Mouse (Mus musculus) cerebellum, adult 9-10 months (tissue): ENCODE data around the gene Ccdc114.
"Not testable (repeated sequence)": the region's sequence is repeated elsewhere in the genome, so short reads cannot be mapped to it uniquely, and the experiment has no call there.

Experiments used
- DNase-seq: peaks from one replicate; pipeline ENCODE4 v3.0.0; 2022

The Ccdc114 gene

GRCm38 (mm10) chr7:45919083-45919671 lies 4.7 kb upstream of the Ccdc114 start:
- DNase-seq: no peak

- no peak for DNase-seq
Measured at GRCm38 (mm10) chr7:45919761-45920160, 4.1 kb upstream of the Ccdc114 start.

DNA sequence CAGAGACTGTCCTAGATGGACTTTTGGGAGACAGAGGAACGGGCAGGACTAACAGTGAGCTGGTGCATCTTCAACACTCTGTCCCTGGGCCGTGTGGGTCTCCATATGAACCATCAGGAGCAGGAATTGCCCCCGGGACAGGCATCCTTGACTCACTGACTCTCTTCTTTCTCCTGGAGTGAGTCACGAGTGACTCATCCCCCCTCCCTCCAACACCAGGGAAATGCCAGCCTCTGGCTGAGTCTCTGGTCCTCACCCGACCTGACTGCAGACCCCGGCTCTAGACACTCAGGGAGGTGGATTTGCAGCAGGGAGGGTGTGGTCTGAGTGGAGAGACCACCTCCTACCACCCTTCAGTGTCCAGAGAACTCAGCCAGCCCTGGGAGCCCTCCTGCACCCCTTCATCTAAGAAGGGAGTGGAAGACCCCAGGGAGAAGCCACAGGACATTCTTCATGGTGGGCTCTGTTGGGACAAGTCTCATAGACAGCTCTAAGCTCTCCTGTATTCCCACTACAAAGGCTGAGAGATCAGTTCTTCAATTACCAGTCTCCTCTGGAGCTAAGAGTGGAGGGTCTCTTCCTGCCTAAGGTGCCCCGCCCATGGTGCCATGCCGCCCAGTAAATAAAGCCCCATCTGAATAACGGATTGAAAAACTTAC lies 3.2 kb upstream of the Ccdc114 start:
- no peak for DNase-seq

DNA sequence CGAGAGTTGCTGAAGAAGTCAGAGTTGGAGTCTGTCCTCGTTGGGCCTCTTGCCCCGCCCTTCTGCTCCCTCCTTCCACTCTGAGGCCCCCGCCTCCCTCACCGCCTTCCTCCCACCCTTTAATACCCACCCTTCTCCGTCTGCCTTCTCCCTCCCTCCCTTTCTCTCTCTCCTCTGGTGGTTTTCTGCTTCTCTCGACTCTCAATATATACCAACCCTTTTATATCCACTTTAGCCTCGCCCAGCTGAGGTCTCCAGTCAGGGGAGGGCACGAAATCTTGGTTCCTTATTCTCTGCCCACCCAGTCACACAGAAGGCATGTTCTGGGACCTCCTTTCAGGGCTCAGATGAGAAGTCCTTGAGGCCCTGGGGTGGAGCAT lies 2.6 kb upstream of the Ccdc114 start, which contains the start of gene Emp3:
Gene Emp3 (minus strand): TSS at position 163 of the 380 bp plus-strand sequence.
- DNase-seq: no peak

DNA sequence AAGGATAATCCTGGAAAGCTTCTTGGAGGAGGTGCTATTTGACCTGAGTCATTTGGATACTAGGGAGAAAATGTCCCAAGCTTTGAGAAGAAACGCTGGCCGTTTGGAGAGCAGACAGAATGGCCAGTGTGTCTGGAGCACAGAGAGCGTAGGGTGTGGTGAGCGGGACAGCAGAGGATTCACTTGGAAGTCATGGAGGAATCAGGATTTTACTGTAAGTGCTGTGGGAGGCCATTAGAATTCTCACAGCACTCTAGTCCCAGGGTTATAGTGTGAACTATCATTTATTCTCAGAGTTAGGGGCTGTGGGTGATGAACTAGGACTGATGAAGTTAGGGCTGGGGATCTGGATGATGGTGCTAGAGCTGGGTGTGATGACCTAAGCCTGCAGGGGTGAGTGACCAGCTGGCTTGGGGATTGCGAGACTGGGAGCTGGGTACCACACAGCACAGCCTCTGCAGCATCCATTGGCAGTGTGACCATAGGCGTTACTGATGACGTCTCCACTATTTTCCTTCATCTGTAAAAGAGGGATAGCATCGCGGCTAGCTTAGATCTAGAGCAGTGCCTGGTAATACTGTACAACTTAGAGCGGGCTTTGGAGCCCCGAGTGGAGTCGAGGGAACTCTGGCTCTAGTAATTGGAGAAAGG lies 1.8 kb upstream of the Ccdc114 start:
- no peak for DNase-seq

DNA sequence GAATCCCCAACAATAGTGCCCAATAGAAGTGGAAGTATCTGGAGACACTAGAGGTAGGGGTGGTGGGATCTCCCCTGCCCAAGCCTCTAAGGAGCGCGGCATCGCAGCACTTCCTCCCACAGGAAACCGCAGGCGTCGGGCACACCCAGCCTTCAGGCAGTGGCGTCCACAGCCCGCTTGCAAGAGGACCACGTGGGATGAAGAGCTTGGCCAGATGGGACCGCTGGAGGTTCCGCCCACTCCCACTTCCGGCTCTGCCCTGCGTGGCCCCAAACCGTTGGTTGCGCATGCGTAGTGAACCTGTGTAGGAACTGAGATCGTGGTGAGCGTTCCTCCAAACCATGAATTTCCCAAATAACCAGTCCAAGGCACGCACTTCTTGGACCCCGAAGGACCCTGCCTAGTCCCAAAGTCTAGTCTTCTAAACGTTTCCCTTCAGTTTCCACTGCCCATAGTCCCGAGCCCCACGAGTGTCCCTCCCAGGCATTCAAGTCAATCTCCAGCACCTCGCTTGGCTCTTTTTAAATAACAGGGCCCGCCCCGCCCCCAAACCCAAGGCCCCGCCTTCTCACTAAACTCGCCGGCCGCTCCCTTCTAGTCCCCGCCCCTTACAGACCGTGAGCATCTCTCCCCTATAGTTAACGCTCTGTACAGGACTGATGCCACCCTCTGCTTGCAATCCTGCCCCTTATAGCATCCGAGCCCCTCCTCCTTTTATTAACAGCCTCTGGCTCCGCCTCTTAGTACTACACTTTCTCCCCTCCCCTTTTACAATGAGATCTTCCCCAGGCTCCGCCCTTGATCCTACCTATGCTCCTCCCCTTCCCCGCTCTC lies 727 bp upstream of the Ccdc114 start:
- peak; percentile 84 for DNase-seq

GRCm38 (mm10) chr7:45924429-45924816 lies 551 bp downstream of the Ccdc114 start:
- no peak for DNase-seq

DNA sequence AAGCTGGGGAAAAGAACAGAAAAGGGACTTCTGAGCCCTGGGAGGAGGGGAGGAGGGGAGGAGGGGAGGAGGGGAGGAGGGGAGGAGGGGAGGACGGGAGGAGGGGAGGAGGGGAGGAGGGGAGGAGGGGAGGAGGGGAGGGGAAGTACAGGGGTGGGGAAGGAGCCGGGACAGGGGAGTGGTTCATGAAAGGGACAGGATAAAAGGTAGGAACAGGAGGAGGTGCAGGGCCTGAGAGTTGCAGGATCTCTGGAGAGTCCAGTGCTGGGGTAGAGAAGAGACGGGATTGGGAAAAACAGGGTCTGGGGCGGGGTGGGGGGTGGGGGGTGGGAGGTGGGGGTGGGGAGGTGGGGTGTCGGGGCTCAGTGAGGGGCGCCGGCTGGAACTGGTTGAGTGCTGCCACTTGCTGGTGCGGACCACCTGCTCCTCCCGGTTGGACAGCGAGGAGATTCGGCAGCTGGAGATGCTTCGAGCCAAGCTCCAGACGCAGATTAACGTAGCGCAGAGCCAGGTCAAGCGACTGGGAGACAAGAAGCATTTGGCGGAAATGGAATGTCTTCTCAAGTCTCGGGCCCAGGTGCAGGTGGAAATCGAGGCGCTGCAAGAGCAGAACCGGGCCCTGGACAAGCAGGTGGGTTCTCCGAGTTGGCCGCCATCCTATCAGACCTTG lies 4.9 kb downstream of the Ccdc114 start:
- no peak for DNase-seq

- DNase-seq: no peak
Measured at GRCm38 (mm10) chr7:45929688-45930087, 5.8 kb downstream of the Ccdc114 start.

DNA sequence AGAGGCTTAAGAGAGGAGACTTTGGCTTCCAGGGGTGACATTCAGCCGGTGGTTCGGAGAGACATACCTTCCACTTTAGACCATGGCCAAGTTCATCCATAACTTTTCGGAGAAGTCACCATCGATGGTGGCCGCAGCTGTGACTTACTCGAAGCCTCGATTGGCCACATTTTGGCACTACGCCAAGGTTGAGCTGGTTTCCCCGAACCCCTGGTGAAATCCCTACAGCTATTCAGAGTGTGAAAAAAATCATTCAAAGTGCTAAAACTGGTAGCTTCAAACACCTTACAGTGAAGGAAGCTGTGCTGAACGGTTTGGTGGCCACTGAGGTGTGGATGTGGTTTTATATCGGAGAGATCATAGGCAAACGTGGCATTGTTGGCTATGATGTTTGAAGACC lies 9.9 kb downstream of the Ccdc114 start:
- DNase-seq: not testable (repeated sequence)

- peak; percentile 53 for DNase-seq
Measured at GRCm38 (mm10) chr7:45935114-45935513, 11.2 kb downstream of the Ccdc114 start.

GRCm38 (mm10) chr7:45939836-45940235 lies 16.0 kb downstream of the Ccdc114 start:
- DNase-seq: no peak

GRCm38 (mm10) chr7:45941986-45942385 lies 18.1 kb downstream of the Ccdc114 start:
- no peak for DNase-seq

GRCm38 (mm10) chr7:45943280-45943679 lies 19.4 kb downstream of the Ccdc114 start:
- not testable (repeated sequence) for DNase-seq

- no peak for DNase-seq
Measured at GRCm38 (mm10) chr7:45949061-45949460, 25.2 kb downstream of the Ccdc114 start.

DNA sequence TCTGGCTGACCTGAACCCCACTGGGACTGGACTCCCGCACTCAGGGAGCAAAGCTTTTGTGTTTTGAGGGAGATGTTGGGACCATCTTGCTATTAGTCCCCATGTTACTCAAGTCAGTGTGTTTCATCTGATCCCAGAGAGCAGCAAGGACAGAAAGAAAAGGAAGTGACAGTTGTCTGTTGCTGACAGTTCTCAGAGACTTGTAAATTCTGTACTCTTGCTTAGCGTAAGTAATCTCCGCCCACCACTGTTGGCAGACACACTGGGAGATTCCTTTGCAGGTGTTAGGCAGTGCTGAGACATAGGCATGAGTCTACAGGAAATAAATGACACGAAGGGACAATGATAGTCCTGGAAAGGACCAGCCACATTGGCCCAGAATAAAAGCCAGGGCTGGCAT lies 32.7 kb downstream of the Ccdc114 start:
- DNase-seq: no peak

GRCm38 (mm10) chr7:45971831-45972723 lies 48.2 kb downstream of the Ccdc114 start:
- DNase-seq: no peak

DNA sequence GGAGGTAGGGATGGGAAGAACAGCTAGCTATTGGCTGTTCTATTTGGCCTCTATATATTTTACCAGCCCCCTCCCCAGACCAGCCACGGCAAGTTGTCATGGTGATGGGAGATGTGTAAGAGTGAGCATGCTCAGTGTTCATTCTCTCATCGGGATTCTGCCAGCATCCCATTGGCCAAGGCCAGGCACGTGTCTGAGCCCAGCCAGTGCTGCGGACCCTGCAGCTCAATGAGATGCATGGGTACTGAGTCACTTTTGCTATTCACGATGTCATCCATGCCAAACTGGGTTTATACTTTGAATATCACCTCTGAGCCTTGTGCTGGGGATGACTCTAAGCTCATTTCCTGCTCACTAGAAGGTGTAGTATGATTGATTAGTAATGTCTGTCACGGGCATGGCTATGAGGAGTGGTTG lies 49.4 kb downstream of the Ccdc114 start:
- DNase-seq: no peak

GRCm38 (mm10) chr7:45974103-45974502 lies 50.2 kb downstream of the Ccdc114 start:
- no peak for DNase-seq

DNA sequence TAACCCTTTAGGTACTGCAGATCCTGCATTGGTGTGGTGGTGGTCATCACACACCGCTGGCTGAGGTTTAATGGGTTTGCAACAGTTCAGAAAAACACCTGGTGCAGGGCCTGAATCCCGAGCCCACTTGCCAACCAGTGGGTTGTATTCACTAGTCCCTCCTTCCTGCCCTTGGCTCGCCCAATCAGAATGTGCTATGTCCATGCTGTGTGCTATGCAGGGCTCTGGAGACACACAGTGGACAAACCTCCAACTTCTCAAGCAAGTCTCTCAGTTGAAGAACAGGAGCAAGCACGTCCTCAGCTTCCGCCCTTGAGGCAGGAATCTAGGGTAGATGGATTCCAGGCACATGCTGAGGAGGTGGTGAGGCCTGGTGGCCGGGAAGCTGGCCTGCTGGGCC lies 50.6 kb downstream of the Ccdc114 start:
- no peak for DNase-seq

DNA sequence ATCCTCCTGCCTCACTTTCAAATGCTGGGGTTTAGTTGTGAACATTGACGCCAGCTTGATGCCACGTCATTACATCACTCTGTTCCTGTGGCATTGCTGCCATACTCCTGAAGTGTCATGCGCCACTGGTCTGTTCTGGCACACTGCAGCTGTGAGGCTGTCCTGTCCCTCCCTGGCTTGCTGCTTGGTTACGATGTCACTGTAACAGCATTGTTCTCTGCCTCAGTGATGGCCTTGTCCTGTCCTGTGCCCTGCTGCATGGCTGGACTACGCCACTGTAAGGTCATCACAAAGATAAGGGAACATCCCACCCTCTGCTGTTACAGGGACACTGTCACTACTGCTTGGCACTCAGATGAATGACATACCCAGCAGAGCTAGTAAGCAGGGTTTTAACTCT lies 57.7 kb downstream of the Ccdc114 start:
- DNase-seq: no peak

DNA sequence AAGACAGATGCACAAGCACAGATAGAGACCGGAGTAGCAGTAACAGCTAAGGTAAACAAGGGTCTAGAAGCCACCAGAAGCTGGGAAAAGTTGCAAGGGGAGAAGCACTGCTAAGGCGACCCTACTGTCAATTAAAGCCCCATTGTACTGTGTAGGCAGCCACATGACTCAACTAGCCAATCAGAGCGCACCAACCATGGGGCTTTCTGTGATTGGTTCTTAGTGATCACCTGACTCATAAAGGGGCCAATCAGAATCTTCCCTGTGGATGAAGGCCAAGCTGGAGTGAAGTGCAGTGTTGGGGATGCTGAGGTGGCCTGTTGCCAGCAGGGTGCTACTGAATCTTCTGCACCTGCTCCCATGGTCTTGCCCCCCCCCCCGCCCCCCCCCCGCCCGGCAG lies 63.0 kb downstream of the Ccdc114 start:
- no peak for DNase-seq
